Mouse (Mus musculus) MEL (cell line): Measurements from ENCODE around the gene Gal3st2b.
"Not testable (repeated sequence)": the region's sequence is repeated elsewhere in the genome, so short reads cannot be mapped to it uniquely, and the experiment has no call there.

ENCODE experiments used
- CTCF ChIP-seq, 3 experiments: IDR thresholded peaks in 2 of 3; conservative IDR thresholded peaks in 1 of 3; 2 replicates each; pipeline ENCODE4 v1.5.1; 2011 to 2012; ENCODE audit warnings: low read length in 3 of 3, low read depth in 2 of 3, mild to moderate bottlenecking in 2 of 3, improper control_type of control experiment in 1 of 3, inconsistent platforms in 1 of 3, mixed read lengths in 1 of 3, moderate library complexity in 1 of 3; ENCODE audit not compliant: control insufficient read depth in 1 of 3, insufficient read depth in 1 of 3, poor library complexity in 1 of 3, severe bottlenecking in 1 of 3
- ELF1 ChIP-seq: IDR thresholded peaks from 2 replicates; pipeline ENCODE4 v1.6.1; 2014; ENCODE audit warnings: low read depth, mild to moderate bottlenecking, inconsistent platforms, low read length, improper control_type of control experiment, moderate library complexity
- EP300 ChIP-seq, 2 experiments: IDR thresholded peaks; 2 replicates each; pipeline ENCODE4 v1.6.1; 2011; ENCODE audit warnings: improper control_type of control experiment in 2 of 2, low read length in 2 of 2, low read depth in 1 of 2, mild to moderate bottlenecking in 1 of 2
- ETS1 ChIP-seq: IDR thresholded peaks from 2 replicates; pipeline ENCODE4 v1.6.1; 2012; ENCODE audit warnings: low read depth, mild to moderate bottlenecking, inconsistent platforms, low read length, improper control_type of control experiment, moderate library complexity
- HCFC1 ChIP-seq: IDR thresholded peaks from 2 replicates; pipeline ENCODE4 v1.6.1; 2012; ENCODE audit warnings: low read depth, mild to moderate bottlenecking, inconsistent platforms, low read length, improper control_type of control experiment, moderate library complexity
- KAT2A ChIP-seq: conservative IDR thresholded peaks from 2 replicates; pipeline ENCODE4 v1.6.1; 2012; ENCODE audit warnings: low read depth, low read length, improper control_type of control experiment, inconsistent platforms
- MXI1 ChIP-seq: IDR thresholded peaks from 2 replicates; pipeline ENCODE4 v1.6.1; 2011; ENCODE audit warnings: mild to moderate bottlenecking, low read depth, low read length, improper control_type of control experiment
- MYB ChIP-seq: IDR thresholded peaks from 2 replicates; pipeline ENCODE4 v1.6.1; 2011; ENCODE audit warnings: mild to moderate bottlenecking, low read depth, low read length, improper control_type of control experiment
- NELFE ChIP-seq: IDR thresholded peaks from 2 replicates; pipeline ENCODE4 v1.6.1; 2011; ENCODE audit warnings: low read depth, low read length, improper control_type of control experiment
- POLR2A ChIP-seq, 2 experiments: IDR thresholded peaks; 2 replicates each; pipeline ENCODE4 v1.6.1; 2011 to 2012; ENCODE audit warnings: low read length in 2 of 2, mild to moderate bottlenecking in 2 of 2, control low read depth in 1 of 2, improper control_type of control experiment in 1 of 2, low read depth in 1 of 2, moderate library complexity in 1 of 2; ENCODE audit not compliant: control insufficient read depth in 1 of 2, insufficient read depth in 1 of 2, poor library complexity in 1 of 2
- TAL1 ChIP-seq: IDR thresholded peaks from 2 replicates; pipeline ENCODE4 v1.6.1; 2012; ENCODE audit warnings: mild to moderate bottlenecking, inconsistent platforms, low read length, moderate library complexity, mixed read lengths
- TBP ChIP-seq: IDR thresholded peaks from 2 replicates; pipeline ENCODE4 v1.8.0; 2011; ENCODE audit warnings: low read depth, low read length, improper control_type of control experiment
- USF1 ChIP-seq: IDR thresholded peaks from 2 replicates; pipeline ENCODE4 v1.6.1; 2014; ENCODE audit warnings: low read depth, mild to moderate bottlenecking, inconsistent platforms, low read length, improper control_type of control experiment, moderate library complexity
- ZKSCAN1 ChIP-seq: IDR thresholded peaks from 2 replicates; pipeline ENCODE4 v1.6.1; 2012; ENCODE audit warnings: low read depth, mild to moderate bottlenecking, inconsistent platforms, low read length, improper control_type of control experiment, moderate library complexity

- TF ChIP-seq CTCF (IDR thresholded peaks at IDR 0.05 in 2 of 3, conservative IDR thresholded peaks at IDR 0.05 in 1 of 3; ENCODE audit: control insufficient read depth in 1 of 3, insufficient read depth in 1 of 3, low read depth in 2 of 3, low read length in 3 of 3, poor library complexity in 1 of 3, severe bottlenecking in 1 of 3); MXI1; NELFE; USF1; POLR2A (IDR thresholded peaks at IDR 0.05; ENCODE audit: control insufficient read depth in 1 of 2, insufficient read depth in 1 of 2, low read depth in 1 of 2, low read length in 2 of 2, poor library complexity in 1 of 2); KAT2A; ETS1; ELF1; TAL1; ZKSCAN1; EP300 (IDR thresholded peaks at IDR 0.05; ENCODE audit: low read depth in 1 of 2, low read length in 2 of 2); TBP; MYB; HCFC1: not testable (repeated sequence)
Observed at GRCm38 (mm10) chr1:93911877-93912276, 6.2 kb upstream of the Gal3st2b start.
